Mouse (Mus musculus): ENCODE results near the gene Tubb3. TPM values are rescaled to one million over a fixed set of nuclear protein-coding genes. Genes with fewer than 3 reads are reported as not detected.
A peak's percentile ranks its signal among the peaks of the same experiment; 100 is the strongest.
"Not testable (repeated sequence)": the region's sequence is repeated elsewhere in the genome, so short reads cannot be mapped to it uniquely, and the experiment has no call there.

Tubb3 gene
- polyA plus RNA-seq, 1 experiment from 2014 or later, result 40.1 TPM

GRCm38 (mm10) chr8:123442351-123442750 lies 31.1 kb downstream of the Tubb3 start:
- H3K4me1 ChIP-seq, result peaks cover 9% of the 10 kb centered on the region
- no peak overlapping the region for H3K9ac ChIP-seq
- H3K4me3 ChIP-seq, result peak overlapping the region; percentile 70
- WGBS, result 80% methylated on average over 5 of the region's 5 CpGs
- H3K27me3 ChIP-seq, result no peaks in the 10 kb centered on the region
- peaks cover 4% of the 10 kb centered on the region; the same call in 1 of the 2 replicates for H3K36me3 ChIP-seq
- no peak for ATAC-seq (ENCODE audit: insufficient number of reproducible peaks, insufficient read depth, low FRiP score, low TSS enrichment, low read depth)
- peak overlapping the region; percentile 76 for H3K4me2 ChIP-seq
- no peaks in the 10 kb centered on the region for H3K9me3 ChIP-seq
- H3K27ac ChIP-seq, result no peak overlapping the region

GRCm38 (mm10) chr8:123442871-123443575 lies 31.8 kb downstream of the Tubb3 start:
- peaks cover 11% of the 10 kb centered on the region; the same call in 1 of the 2 replicates for H3K36me3 ChIP-seq
- peak overlapping the region; percentile 87 for H3K9ac ChIP-seq
- H3K27ac ChIP-seq, result peak overlapping the region; percentile 72
- 1% methylated on average over 41 of the region's 41 CpGs for WGBS
- H3K4me1 ChIP-seq, result peaks cover 9% of the 10 kb centered on the region
- no peaks in the 10 kb centered on the region for H3K27me3 ChIP-seq
- peak overlapping the region; percentile 76 for H3K4me2 ChIP-seq
- H3K4me3 ChIP-seq, result peak overlapping the region; percentile 70
- no peaks in the 10 kb centered on the region for H3K9me3 ChIP-seq
- peak; percentile 89 for ATAC-seq (ENCODE audit: insufficient number of reproducible peaks, insufficient read depth, low FRiP score, low TSS enrichment, low read depth)

- Histone ChIP-seq H3K36me3 (peaks cover 14% of the 10 kb centered on the region; the same call in 1 of the 2 replicates), H3K27me3 (no peaks in the 10 kb centered on the region), H3K4me3 (peak overlapping the region; percentile 70), H3K27ac (peak overlapping the region; percentile 72), H3K4me1 (peaks cover 9% of the 10 kb centered on the region), H3K4me2 (peak overlapping the region; percentile 76), H3K9ac (peak overlapping the region; percentile 87), H3K9me3 (no peaks in the 10 kb centered on the region)
- WGBS, result 14% methylated on average over 4 of the region's 4 CpGs
- no peak for ATAC-seq (ENCODE audit: insufficient number of reproducible peaks, insufficient read depth, low FRiP score, low TSS enrichment, low read depth)
These were observed 32.3 kb downstream of the Tubb3 start for GRCm38 (mm10) chr8:123443576-123443921.

DNA sequence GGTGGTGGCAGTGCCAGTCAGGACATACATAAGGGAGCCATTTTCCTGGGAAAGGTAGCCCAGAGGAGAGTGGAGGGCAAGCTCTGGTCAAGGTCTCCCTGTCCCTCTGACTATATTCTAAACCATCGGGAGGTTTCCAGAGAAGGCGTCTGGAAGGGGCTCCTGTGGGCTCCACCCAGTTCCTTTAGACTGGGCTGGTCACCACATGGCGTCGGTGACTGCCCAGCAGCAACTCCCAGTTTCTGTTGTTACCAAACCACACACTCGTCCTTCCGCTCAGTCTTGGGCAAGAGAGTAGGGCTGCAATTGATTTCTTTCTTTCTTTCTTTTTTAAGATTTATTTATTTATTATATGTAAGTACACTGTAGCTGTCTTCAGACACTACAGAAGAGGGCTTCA lies 32.9 kb downstream of the Tubb3 start:
- peak overlapping the region; percentile 87; the same call in 1 of the 2 replicates for H3K9ac ChIP-seq
- 0 out of 2 replicates have a peak overlapping the region, but pooled peaks have one; percentile 22 for H3K27ac ChIP-seq
- peaks cover 9% of the 10 kb centered on the region for H3K4me1 ChIP-seq
- H3K36me3 ChIP-seq, result peaks cover 20% of the 10 kb centered on the region
- ATAC-seq (ENCODE audit: insufficient number of reproducible peaks, insufficient read depth, low FRiP score, low TSS enrichment, low read depth), result no peak
- no peaks in the 10 kb centered on the region for H3K9me3 ChIP-seq
- peak overlapping the region; percentile 70 for H3K4me3 ChIP-seq
- WGBS, result 81% methylated on average over 6 of the region's 6 CpGs
- peak overlapping the region; percentile 76 for H3K4me2 ChIP-seq
- H3K27me3 ChIP-seq, result no peaks in the 10 kb centered on the region

DNA sequence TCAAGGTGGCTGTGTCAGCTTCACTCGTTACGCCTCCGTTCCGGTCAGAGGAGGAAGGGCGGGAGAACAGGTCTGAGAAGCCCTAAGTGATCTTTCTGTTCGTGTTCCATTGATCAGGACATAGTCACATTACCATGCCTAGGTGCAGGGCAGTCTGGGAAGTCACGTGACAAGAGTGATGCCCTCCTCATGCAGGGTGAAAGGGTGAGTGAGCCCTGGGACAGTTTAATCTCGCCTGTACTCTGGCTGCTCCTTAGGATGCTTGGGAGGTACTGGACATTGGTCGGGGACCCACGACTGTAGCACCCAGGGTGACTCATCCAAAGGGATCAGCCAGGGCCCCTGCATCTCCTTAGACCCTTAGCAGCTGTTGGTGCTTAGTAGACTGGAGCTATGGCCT lies 34.8 kb downstream of the Tubb3 start:
- peaks cover 9% of the 10 kb centered on the region for H3K4me1 ChIP-seq
- WGBS, result 84% methylated on average over 10 of the region's 10 CpGs

DNA sequence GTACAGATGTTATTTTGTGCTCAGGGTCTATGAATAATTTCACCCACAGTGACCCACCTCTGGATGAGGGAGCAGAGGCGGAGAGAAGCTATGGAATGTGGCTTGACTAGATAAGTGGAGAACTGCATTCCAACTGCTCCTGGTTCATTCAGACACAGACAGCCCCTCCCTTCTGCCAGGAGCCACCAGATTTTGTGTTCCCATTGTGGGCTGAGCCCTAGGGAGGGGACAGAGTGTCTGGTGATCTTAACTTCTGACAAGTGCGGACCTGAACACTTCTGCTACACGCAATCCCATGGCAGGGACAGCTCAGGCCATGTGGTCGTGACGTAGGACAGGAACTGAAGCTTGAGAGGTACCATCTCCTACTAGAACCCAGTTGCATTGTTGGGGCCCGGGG lies 35.6 kb downstream of the Tubb3 start:
- H3K9ac ChIP-seq, result no peak overlapping the region
- peaks cover 41% of the 10 kb centered on the region for H3K36me3 ChIP-seq
- no peak overlapping the region for H3K4me3 ChIP-seq
- H3K4me2 ChIP-seq, result no peak overlapping the region
- peaks cover 9% of the 10 kb centered on the region for H3K4me1 ChIP-seq
- no peak for ATAC-seq (ENCODE audit: insufficient number of reproducible peaks, insufficient read depth, low FRiP score, low TSS enrichment, low read depth)
- WGBS, result 81% methylated on average over 6 of the region's 6 CpGs
- no peaks in the 10 kb centered on the region for H3K27me3 ChIP-seq
- no peak overlapping the region for H3K27ac ChIP-seq
- H3K9me3 ChIP-seq, result no peaks in the 10 kb centered on the region

More for the DNA sequence above, 34.8 kb downstream of the Tubb3 start:
- no peak overlapping the region for H3K4me3 ChIP-seq
- H3K9ac ChIP-seq, result no peak overlapping the region
- H3K36me3 ChIP-seq, result peaks cover 34% of the 10 kb centered on the region
- no peak overlapping the region for H3K27ac ChIP-seq
- no peaks in the 10 kb centered on the region for H3K27me3 ChIP-seq
- no peaks in the 10 kb centered on the region for H3K9me3 ChIP-seq
- ATAC-seq (ENCODE audit: insufficient number of reproducible peaks, insufficient read depth, low FRiP score, low TSS enrichment, low read depth), result no peak
- H3K4me2 ChIP-seq, result no peak overlapping the region

DNA sequence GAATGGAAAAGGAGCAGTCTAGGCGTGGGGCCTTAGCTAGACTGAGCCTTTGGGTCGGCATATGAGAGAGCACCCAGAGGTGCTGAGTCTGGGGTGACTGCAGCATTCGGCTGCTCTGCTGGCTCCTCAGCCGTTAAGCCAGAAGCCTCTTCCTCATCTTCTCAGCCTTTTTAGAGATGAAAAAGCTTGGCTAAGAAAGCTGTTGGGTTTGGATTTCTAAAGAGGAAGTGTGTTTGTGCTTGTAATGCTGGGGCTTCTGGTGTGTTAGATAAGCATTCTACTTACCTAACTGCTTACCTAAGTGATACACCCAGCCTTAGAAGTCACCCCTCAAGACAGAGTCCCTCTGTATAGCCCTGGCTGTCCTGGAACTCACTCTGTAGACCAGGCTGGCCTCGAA lies 39.6 kb downstream of the Tubb3 start:
- 95% methylated on average over 5 of the region's 5 CpGs for WGBS
- H3K9ac ChIP-seq, result no peak overlapping the region
- no peak overlapping the region for H3K27ac ChIP-seq
- H3K4me1 ChIP-seq, result no peaks in the 10 kb centered on the region
- no peak overlapping the region for H3K4me3 ChIP-seq
- peaks cover 79% of the 10 kb centered on the region for H3K36me3 ChIP-seq
- H3K27me3 ChIP-seq, result no peaks in the 10 kb centered on the region
- no peak overlapping the region for H3K4me2 ChIP-seq
- no peaks in the 10 kb centered on the region for H3K9me3 ChIP-seq
- ATAC-seq (ENCODE audit: insufficient number of reproducible peaks, insufficient read depth, low FRiP score, low TSS enrichment, low read depth), result no peak

GRCm38 (mm10) chr8:123451747-123452146 lies 40.5 kb downstream of the Tubb3 start:
- not testable (repeated sequence) for H3K4me1 ChIP-seq; ATAC-seq (ENCODE audit: insufficient number of reproducible peaks, insufficient read depth, low FRiP score, low TSS enrichment, low read depth); H3K27me3 ChIP-seq; H3K27ac ChIP-seq; H3K4me2 ChIP-seq; H3K4me3 ChIP-seq; H3K9me3 ChIP-seq; H3K9ac ChIP-seq
- peaks cover 85% of the 10 kb centered on the region for H3K36me3 ChIP-seq
- 94% methylated on average over 12 of the region's 12 CpGs for WGBS

- no peak overlapping the region for H3K4me3 ChIP-seq
- no peaks in the 10 kb centered on the region for H3K27me3 ChIP-seq
- WGBS, result 87% methylated on average over 4 of the region's 4 CpGs
- no peak overlapping the region for H3K9ac ChIP-seq
- no peak for ATAC-seq (ENCODE audit: insufficient number of reproducible peaks, insufficient read depth, low FRiP score, low TSS enrichment, low read depth)
- no peak overlapping the region for H3K4me2 ChIP-seq
- H3K9me3 ChIP-seq, result no peaks in the 10 kb centered on the region
- peaks cover 89% of the 10 kb centered on the region for H3K36me3 ChIP-seq
- no peaks in the 10 kb centered on the region for H3K4me1 ChIP-seq
- no peak overlapping the region for H3K27ac ChIP-seq
These were observed 40.9 kb downstream of the Tubb3 start for GRCm38 (mm10) chr8:123452149-123452548.

DNA sequence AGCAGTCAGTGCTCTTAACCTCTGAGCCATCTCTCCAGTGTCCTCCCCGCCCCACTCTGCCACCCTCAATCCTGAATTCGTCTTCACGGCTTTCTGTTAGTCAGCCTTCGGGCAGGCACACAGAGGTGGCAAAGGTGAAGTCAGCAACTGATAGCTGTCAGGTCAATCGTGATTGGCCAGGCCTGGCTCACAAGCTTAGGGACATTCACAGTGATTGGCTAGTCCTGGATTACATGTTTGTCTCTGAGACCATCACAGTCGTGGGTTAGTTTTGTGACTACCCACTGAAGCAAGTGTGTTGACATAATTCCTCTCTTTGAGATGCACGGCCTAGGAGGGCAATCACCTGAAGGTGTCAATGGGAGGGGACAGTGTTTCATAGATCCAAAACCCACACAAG lies 42.1 kb downstream of the Tubb3 start:
- Histone ChIP-seq H3K4me2 (no peak overlapping the region), H3K4me1 (no peaks in the 10 kb centered on the region), H3K9me3 (no peaks in the 10 kb centered on the region), H3K4me3 (no peak overlapping the region), H3K9ac (no peak overlapping the region), H3K27ac (no peak overlapping the region), H3K27me3 (no peaks in the 10 kb centered on the region), H3K36me3 (peaks cover 91% of the 10 kb centered on the region)
- no peak for ATAC-seq (ENCODE audit: insufficient number of reproducible peaks, insufficient read depth, low FRiP score, low TSS enrichment, low read depth)
- 83% methylated on average over 7 of the region's 7 CpGs for WGBS

DNA sequence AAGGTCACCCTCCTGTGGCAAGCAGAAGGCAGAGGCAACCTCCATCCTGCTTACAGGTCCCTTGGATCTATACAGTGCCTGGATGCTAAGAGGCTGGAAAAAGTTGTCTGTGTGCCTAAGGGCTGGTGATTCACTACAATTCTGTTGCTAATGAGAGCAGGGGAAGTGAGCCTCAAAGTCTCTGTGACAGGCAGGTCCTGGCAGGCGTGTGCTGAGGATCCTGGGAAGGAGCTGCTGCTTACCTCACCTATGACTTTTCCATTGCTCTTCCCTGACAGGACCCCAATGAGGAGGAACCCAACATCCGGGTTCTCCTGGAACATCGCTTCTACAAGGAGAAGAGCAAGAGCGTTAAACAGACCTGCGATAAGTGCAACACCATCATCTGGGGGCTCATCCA lies 42.7 kb downstream of the Tubb3 start:
- no peaks in the 10 kb centered on the region for H3K4me1 ChIP-seq
- WGBS, result 81% methylated on average over 5 of the region's 5 CpGs
- no peak for ATAC-seq (ENCODE audit: insufficient number of reproducible peaks, insufficient read depth, low FRiP score, low TSS enrichment, low read depth)

GRCm38 (mm10) chr8:123454559-123454958 lies 43.3 kb downstream of the Tubb3 start:
- WGBS, result 93% methylated on average over 6 of the region's 6 CpGs
- Histone ChIP-seq H3K36me3 (peaks cover 91% of the 10 kb centered on the region), H3K9ac (no peak overlapping the region), H3K9me3 (no peaks in the 10 kb centered on the region), H3K27me3 (no peaks in the 10 kb centered on the region), H3K4me2 (no peak overlapping the region), H3K4me1 (no peaks in the 10 kb centered on the region), H3K4me3 (no peak overlapping the region), H3K27ac (no peak overlapping the region)
- ATAC-seq (ENCODE audit: insufficient number of reproducible peaks, insufficient read depth, low FRiP score, low TSS enrichment, low read depth), result no peak

More for the DNA sequence above, 42.7 kb downstream of the Tubb3 start:
- Histone ChIP-seq H3K4me3 (no peak overlapping the region), H3K9me3 (no peaks in the 10 kb centered on the region), H3K36me3 (peaks cover 91% of the 10 kb centered on the region), H3K9ac (no peak overlapping the region), H3K27ac (no peak overlapping the region), H3K27me3 (no peaks in the 10 kb centered on the region), H3K4me2 (no peak overlapping the region; the same call in 1 of the 2 replicates)
